Mouse (Mus musculus) gastrocnemius, adult 2 months (tissue): ENCODE measurements around the gene Slc7a9. TPM values are rescaled to one million over a fixed set of nuclear protein-coding genes. Genes with fewer than 3 reads are reported as not detected.

Source experiments
- DNase-seq: peaks from one replicate; pipeline ENCODE4 v3.0.0; 2022
- H3K27ac ChIP-seq: fragments of 200-600 bp; 2 replicates; pipeline ENCODE4 v1.8.1; 2022; ENCODE audit warnings: mild to moderate bottlenecking
- H3K4me3 ChIP-seq: fragments of 200-600 bp; 2 replicates; pipeline ENCODE4 v1.8.1; 2022; ENCODE audit warnings: mild to moderate bottlenecking, moderate library complexity
- CTCF ChIP-seq: fragments of 200-600 bp; IDR thresholded peaks from 2 replicates; pipeline ENCODE4 v1.8.1; 2022; ENCODE audit warnings: antibody characterized with exemption, mild to moderate bottlenecking, moderate library complexity
- intact Hi-C: fragments of 180-260 bp; cut with DNase I; formaldehyde crosslinking; loops from one replicate; pipeline ENCODE4 v1.15.1; 2025
- long read RNA-seq, 2 experiments: library from polyadenylated mRNA; stranded (forward); transcript quantifications; one replicate each; pipeline ENCODE4 v2.0.0; 2021
- total RNA-seq, 2 experiments: library from RNA; stranded (reverse); gene quantifications; 2 replicates each; pipeline ENCODE4 v1.2.3; 2021

Gene Slc7a9
- not detected for total RNA-seq
- long read RNA-seq, experiment 1, result 0 reads
- long read RNA-seq, experiment 2, result 0 reads

GRCm38 (mm10) chr7:35447996-35448846 lies at the start of gene Slc7a9:
TSS of gene Slc7a9 (plus strand) at chr7:35448796.
- intact Hi-C loops, result no loop called here
- H3K27ac ChIP-seq, result no peak within 1 kb of the TSS
- DNase-seq, result no peak
- no peak within 1 kb of the TSS for H3K4me3 ChIP-seq
- no peak for TF ChIP-seq CTCF

GRCm38 (mm10) chr7:35401169-35401568 lies 47.4 kb upstream of the Slc7a9 start:
- H3K4me3 ChIP-seq, result no peak overlapping the region
- intact Hi-C loops, result no loop called here
- no peak for TF ChIP-seq CTCF

GRCm38 (mm10) chr7:35415226-35415625 lies 33.4 kb upstream of the Slc7a9 start:
- intact Hi-C loops, result no loop called here
- Histone ChIP-seq H3K4me3 (no peak overlapping the region), H3K27ac (no peak overlapping the region)
- no peak for TF ChIP-seq CTCF
- DNase-seq, result no peak

More at GRCm38 (mm10) chr7:35401169-35401568, 47.4 kb upstream of the Slc7a9 start:
- no peak for DNase-seq
- H3K27ac ChIP-seq, result no peak overlapping the region

GRCm38 (mm10) chr7:35415801-35416653 lies 32.6 kb upstream of the Slc7a9 start:
- H3K4me3 ChIP-seq, result no peak overlapping the region
- intact Hi-C loops, result no loop called here
- no peak for TF ChIP-seq CTCF
- DNase-seq, result no peak
- H3K27ac ChIP-seq, result no peak overlapping the region

- H3K27ac ChIP-seq, result no peak overlapping the region
- no peak for DNase-seq
- intact Hi-C loops, result no loop called here
- no peak for TF ChIP-seq CTCF
- no peak overlapping the region for H3K4me3 ChIP-seq
These were observed 32.0 kb upstream of the Slc7a9 start for GRCm38 (mm10) chr7:35416654-35416948.

- H3K4me3 ChIP-seq, result no peak overlapping the region
- intact Hi-C loops, result no loop called here
- no peak for DNase-seq
- H3K27ac ChIP-seq, result no peak overlapping the region
- TF ChIP-seq CTCF, result no peak
These were observed 25.5 kb upstream of the Slc7a9 start for GRCm38 (mm10) chr7:35423071-35423470.

GRCm38 (mm10) chr7:35428146-35428545 lies 20.4 kb upstream of the Slc7a9 start:
- no peak overlapping the region for H3K4me3 ChIP-seq
- intact Hi-C loops, result no loop called here
- no peak overlapping the region for H3K27ac ChIP-seq
- DNase-seq, result no peak
- TF ChIP-seq CTCF, result no peak

DNA sequence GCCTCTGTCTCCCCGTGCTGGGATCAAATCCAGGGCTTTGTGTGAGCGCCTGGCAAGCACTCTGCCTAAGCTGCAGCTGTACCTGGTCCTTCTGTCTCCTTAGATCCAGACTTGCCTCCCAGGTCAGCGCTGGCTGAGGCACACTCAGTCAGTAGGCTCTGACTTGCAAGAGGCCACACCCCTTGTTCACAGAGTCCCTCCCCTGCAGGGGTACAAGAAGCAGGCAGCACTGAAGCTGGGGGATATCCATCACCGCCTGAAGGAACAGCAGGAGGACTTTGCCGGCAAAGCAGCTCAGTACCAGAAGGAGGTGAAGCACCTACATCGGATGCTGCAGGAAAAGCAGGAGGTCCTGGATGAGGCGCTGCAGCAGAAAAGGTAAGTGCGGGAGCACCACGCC lies 13.3 kb upstream of the Slc7a9 start:
- TF ChIP-seq CTCF, result no peak
- intact Hi-C loops, result no loop called here
- Histone ChIP-seq H3K27ac (no peak overlapping the region), H3K4me3 (no peak overlapping the region)
- no peak for DNase-seq

- no peak overlapping the region for H3K27ac ChIP-seq
- TF ChIP-seq CTCF, result no peak
- intact Hi-C loops, result no loop called here
- no peak overlapping the region for H3K4me3 ChIP-seq
- DNase-seq, result no peak
These were observed 1.1 kb upstream of the Slc7a9 start for GRCm38 (mm10) chr7:35447501-35447900.

GRCm38 (mm10) chr7:35448867-35449266 lies 271 bp downstream of the Slc7a9 start:
- DNase-seq, result no peak
- intact Hi-C loops, result no loop called here
- Histone ChIP-seq H3K4me3 (no peak overlapping the region), H3K27ac (no peak overlapping the region)
- no peak for TF ChIP-seq CTCF

GRCm38 (mm10) chr7:35456091-35456814 lies 7.7 kb downstream of the Slc7a9 start:
- Histone ChIP-seq H3K4me3 (no peak overlapping the region), H3K27ac (no peak overlapping the region)
- TF ChIP-seq CTCF, result no peak
- intact Hi-C loops, result no loop called here
- DNase-seq, result no peak

DNA sequence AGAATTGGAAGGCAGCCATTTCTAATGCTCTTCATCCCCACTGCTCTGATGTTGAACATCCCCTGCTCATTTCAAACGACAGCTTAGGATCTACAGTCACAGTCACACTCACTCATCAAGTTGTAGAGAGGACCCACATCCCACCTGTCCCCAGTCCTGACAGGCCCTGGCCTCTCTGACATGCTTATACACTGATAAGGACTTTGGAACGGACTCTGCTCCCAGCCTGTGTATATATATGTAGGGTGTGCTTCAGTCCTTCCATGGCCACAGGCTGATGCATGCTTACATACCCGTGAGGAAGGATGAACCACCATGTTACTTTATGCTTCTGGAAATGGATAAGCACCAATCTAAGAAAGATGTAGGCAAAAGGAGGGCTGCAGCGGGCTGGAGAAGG lies 12.4 kb downstream of the Slc7a9 start:
- Histone ChIP-seq H3K4me3 (no peak overlapping the region), H3K27ac (no peak overlapping the region)
- no peak for TF ChIP-seq CTCF
- no peak for DNase-seq
- intact Hi-C loops, result no loop called here

- no peak for TF ChIP-seq CTCF
- intact Hi-C loops, result no loop called here
- no peak for DNase-seq
- Histone ChIP-seq H3K4me3 (no peak overlapping the region), H3K27ac (no peak overlapping the region)
These were observed 16.4 kb downstream of the Slc7a9 start for GRCm38 (mm10) chr7:35465027-35465426.
